Mouse (Mus musculus) embryonic facial prominence, embryonic 13.5 days (tissue): ENCODE measurements around the gene Sh2b3. TPM values are rescaled to one million over a fixed set of nuclear protein-coding genes. Genes with fewer than 3 reads are reported as not detected.

Source experiments
- ATAC-seq: fragments of 200-750 bp; cut with Nextera tagmentation; 2 replicates; pipeline ENCODE4 v1.8.0; 2017; ENCODE audit warnings: low read depth; ENCODE audit not compliant: insufficient number of reproducible peaks, insufficient read depth, low FRiP score, low TSS enrichment
- H3K27ac ChIP-seq: fragments of 300-500 bp; sonication (generic); 2 replicates; pipeline ENCODE4 v1.5.1; 2015; ENCODE audit warnings: moderate library complexity, mild to moderate bottlenecking, inconsistent platforms
- H3K27me3 ChIP-seq: fragments of 300-500 bp; sonication (generic); 2 replicates; pipeline ENCODE4 v1.6.1; 2015; ENCODE audit warnings: mild to moderate bottlenecking, inconsistent platforms
- H3K36me3 ChIP-seq: fragments of 300-500 bp; sonication (generic); 2 replicates; pipeline ENCODE4 v1.6.1; 2015; ENCODE audit warnings: mild to moderate bottlenecking, inconsistent platforms
- H3K4me1 ChIP-seq: fragments of 300-500 bp; sonication (generic); 2 replicates; pipeline ENCODE4 v1.6.1; 2015; ENCODE audit warnings: inconsistent platforms
- H3K4me2 ChIP-seq: fragments of 300-500 bp; sonication (generic); 2 replicates; pipeline ENCODE4 v1.6.1; 2015; ENCODE audit warnings: moderate library complexity, mild to moderate bottlenecking, inconsistent platforms
- H3K4me3 ChIP-seq: fragments of 300-500 bp; sonication (generic); 2 replicates; pipeline ENCODE4 v1.5.1; 2015; ENCODE audit warnings: mild to moderate bottlenecking, inconsistent platforms
- H3K9ac ChIP-seq: fragments of 300-500 bp; sonication (generic); 2 replicates; pipeline ENCODE4 v1.6.1; 2015; ENCODE audit warnings: mild to moderate bottlenecking, inconsistent platforms
- H3K9me3 ChIP-seq: fragments of 300-500 bp; sonication (generic); 2 replicates; pipeline ENCODE4 v1.6.1; 2016; ENCODE audit warnings: inconsistent platforms
- WGBS: fragments of 180-500 bp; shearing (Covaris S2); methylation state at CpG from one replicate; pipeline ENCODE4 v1.1.7; 2015; ENCODE audit warnings: mixed read lengths; 5-methylcytosine and 5-hydroxymethylcytosine counted together
- polyA plus RNA-seq: library from polyadenylated mRNA; unstranded; fragments of >200 nt; fragmentation: Nextera tagmentation; extraction: Ambion mirVana; gene quantifications from 2 replicates; pipeline ENCODE4 v1.2.1, GENCODE M21; 2015

Gene Sh2b3
- polyA plus RNA-seq, 1 experiment from 2014 or later: 12.2 TPM

GRCm38 (mm10) chr5:121833572-121834240, 3.7 kb downstream of the Sh2b3 start:
- Histone ChIP-seq H3K9ac (peak overlapping the region; percentile 32; the same call in 1 of the 2 replicates), H3K4me1 (peaks cover 55% of the 10 kb centered on the region), H3K4me2 (peak overlapping the region; percentile 90), H3K27me3 (peaks cover 42% of the 10 kb centered on the region), H3K36me3 (no peaks in the 10 kb centered on the region), H3K9me3 (no peaks in the 10 kb centered on the region), H3K27ac (no peak overlapping the region; the same call in 1 of the 2 replicates), H3K4me3 (0 out of 2 replicates have a peak overlapping the region, but pooled peaks have one; percentile 82)
- WGBS: 38% methylated on average over 10 of the region's 10 CpGs
- no peak for ATAC-seq

GRCm38 (mm10) chr5:121833159-121833558, 4.3 kb downstream of the Sh2b3 start:
- H3K4me3 ChIP-seq: no peak overlapping the region
- H3K4me1 ChIP-seq: peaks cover 55% of the 10 kb centered on the region
- no peak for ATAC-seq
- H3K27me3 ChIP-seq: peaks cover 42% of the 10 kb centered on the region
- H3K9ac ChIP-seq: peak overlapping the region; percentile 32; the same call in 1 of the 2 replicates
- H3K36me3 ChIP-seq: no peaks in the 10 kb centered on the region
- H3K27ac ChIP-seq: no peak overlapping the region; the same call in 1 of the 2 replicates
- no peaks in the 10 kb centered on the region for H3K9me3 ChIP-seq
- WGBS: 95% methylated on average over 2 of the region's 2 CpGs
- H3K4me2 ChIP-seq: 0 out of 2 replicates have a peak overlapping the region, but pooled peaks have one; percentile 90

- WGBS: 80% methylated on average over 5 of the region's 6 CpGs
- no peak for ATAC-seq
- peaks cover 49% of the 10 kb centered on the region for H3K4me1 ChIP-seq
These were observed 4.9 kb downstream of the Sh2b3 start for GRCm38 (mm10) chr5:121832376-121833155.

GRCm38 (mm10) chr5:121831002-121831601, 6.3 kb downstream of the Sh2b3 start:
- Histone ChIP-seq H3K9me3 (no peaks in the 10 kb centered on the region), H3K4me3 (no peak overlapping the region), H3K4me2 (no peak overlapping the region), H3K36me3 (peaks cover 5% of the 10 kb centered on the region), H3K27ac (no peak overlapping the region), H3K27me3 (peaks cover 39% of the 10 kb centered on the region), H3K9ac (no peak overlapping the region), H3K4me1 (peaks cover 46% of the 10 kb centered on the region)
- no peak for ATAC-seq
- 89% methylated on average over 6 of the region's 6 CpGs for WGBS

More at GRCm38 (mm10) chr5:121832376-121833155, 4.9 kb downstream of the Sh2b3 start:
- H3K9ac ChIP-seq: no peak overlapping the region
- H3K4me2 ChIP-seq: no peak overlapping the region
- peaks cover 5% of the 10 kb centered on the region for H3K36me3 ChIP-seq
- H3K27me3 ChIP-seq: peaks cover 42% of the 10 kb centered on the region
- H3K9me3 ChIP-seq: no peaks in the 10 kb centered on the region
- no peak overlapping the region for H3K4me3 ChIP-seq
- no peak overlapping the region for H3K27ac ChIP-seq

GRCm38 (mm10) chr5:121828491-121829432, 8.7 kb downstream of the Sh2b3 start:
- H3K4me2 ChIP-seq: peak overlapping the region; percentile 95
- no peak overlapping the region for H3K27ac ChIP-seq
- no peak for ATAC-seq
- H3K9me3 ChIP-seq: no peaks in the 10 kb centered on the region
- H3K9ac ChIP-seq: peak overlapping the region; percentile 68
- H3K27me3 ChIP-seq: peaks cover 39% of the 10 kb centered on the region
- peaks cover 23% of the 10 kb centered on the region for H3K4me1 ChIP-seq
- WGBS: 5% methylated on average over 72 of the region's 82 CpGs
- H3K4me3 ChIP-seq: peak overlapping the region; percentile 48
- peaks cover 25% of the 10 kb centered on the region for H3K36me3 ChIP-seq

- Histone ChIP-seq H3K9ac (no peak overlapping the region), H3K4me2 (peak overlapping the region; percentile 95; the same call in 1 of the 2 replicates), H3K27me3 (peaks cover 39% of the 10 kb centered on the region), H3K27ac (no peak overlapping the region), H3K36me3 (peaks cover 29% of the 10 kb centered on the region), H3K9me3 (no peaks in the 10 kb centered on the region), H3K4me1 (peaks cover 24% of the 10 kb centered on the region), H3K4me3 (no peak overlapping the region)
- WGBS: 79% methylated on average over 4 of the region's 4 CpGs
- ATAC-seq: no peak
These were observed 9.6 kb downstream of the Sh2b3 start for GRCm38 (mm10) chr5:121827876-121828275.

- WGBS: 93% methylated on average over 3 of the region's 3 CpGs
- Histone ChIP-seq H3K4me1 (peaks cover 25% of the 10 kb centered on the region), H3K27ac (no peak overlapping the region), H3K4me2 (no peak overlapping the region), H3K9ac (no peak overlapping the region), H3K36me3 (peaks cover 41% of the 10 kb centered on the region), H3K27me3 (peaks cover 32% of the 10 kb centered on the region), H3K4me3 (no peak overlapping the region), H3K9me3 (no peaks in the 10 kb centered on the region)
- no peak for ATAC-seq
These were observed 11.8 kb downstream of the Sh2b3 start for GRCm38 (mm10) chr5:121825606-121826005.

- Histone ChIP-seq H3K4me1 (peaks cover 24% of the 10 kb centered on the region), H3K4me3 (no peak overlapping the region), H3K36me3 (peaks cover 55% of the 10 kb centered on the region), H3K27ac (peak overlapping the region; percentile 44; the same call in 1 of the 2 replicates), H3K4me2 (no peak overlapping the region), H3K9ac (0 out of 2 replicates have a peak overlapping the region, but pooled peaks have one; percentile 0), H3K9me3 (no peaks in the 10 kb centered on the region), H3K27me3 (peaks cover 20% of the 10 kb centered on the region)
- 57% methylated on average over 4 of the region's 4 CpGs for whole genome bisulfite sequencing
- ATAC-seq: no peak
These were observed 13.3 kb downstream of the Sh2b3 start for GRCm38 (mm10) chr5:121824121-121824520.

GRCm38 (mm10) chr5:121823668-121824067, 13.8 kb downstream of the Sh2b3 start:
- Histone ChIP-seq H3K4me1 (peaks cover 22% of the 10 kb centered on the region), H3K27ac (no peak overlapping the region), H3K27me3 (peaks cover 15% of the 10 kb centered on the region), H3K4me2 (no peak overlapping the region), H3K36me3 (peaks cover 60% of the 10 kb centered on the region), H3K9ac (no peak overlapping the region), H3K4me3 (no peak overlapping the region), H3K9me3 (no peaks in the 10 kb centered on the region)
- 90% methylated on average over 1 of the region's 1 CpGs for WGBS
- no peak for ATAC-seq

- H3K4me2 ChIP-seq: no peak overlapping the region
- peak overlapping the region; percentile 19 for H3K27ac ChIP-seq
- no peak overlapping the region for H3K4me3 ChIP-seq
- peaks cover 8% of the 10 kb centered on the region for H3K27me3 ChIP-seq
- H3K36me3 ChIP-seq: peaks cover 66% of the 10 kb centered on the region
- H3K9me3 ChIP-seq: no peaks in the 10 kb centered on the region
- WGBS: 48% methylated on average over 7 of the region's 7 CpGs
- no peak for ATAC-seq
- 0 out of 2 replicates have a peak overlapping the region, but pooled peaks have one; percentile 8 for H3K9ac ChIP-seq
- H3K4me1 ChIP-seq: peaks cover 17% of the 10 kb centered on the region
These were observed 14.5 kb downstream of the Sh2b3 start for GRCm38 (mm10) chr5:121822786-121823505.
